Mouse (Mus musculus) layer of hippocampus, postnatal 14 days (tissue): ENCODE data around the gene Carm1. TPM values are rescaled to one million over a fixed set of nuclear protein-coding genes. Genes with fewer than 3 reads are reported as not detected.
"Not testable (repeated sequence)": the region's sequence is repeated elsewhere in the genome, so short reads cannot be mapped to it uniquely, and the experiment has no call there.

Experiments used
- DNase-seq, 2 experiments: peaks; one replicate each; pipeline ENCODE4 v3.0.0; 2021 to 2022; ENCODE audit warnings: low spot score in 2 of 2, mixed read lengths in 1 of 2
- long read RNA-seq, 2 experiments: library from polyadenylated mRNA; stranded (forward); transcript quantifications; one replicate each; pipeline ENCODE4 v2.0.0; 2021
- total RNA-seq, 2 experiments: library from RNA; stranded (reverse); gene quantifications; 2 replicates each; pipeline ENCODE4 v1.2.3; 2021

Carm1 gene
- total RNA-seq, result 10 to 100 TPM; 66.5 to 68.8 TPM
- long read RNA-seq, experiment 1, transcript Carm1-201 (16 exons, 3,220 nt), result major isoform, 51 of 70 reads
- long read RNA-seq, experiment 1, partial matches to known transcripts, result 2 of 70 reads
- long read RNA-seq, experiment 1, other reads (novel, unspliced or antisense), result 16 of 70 reads
- long read RNA-seq, experiment 2, transcript Carm1-201 (16 exons, 3,220 nt), result major isoform, 51 of 74 reads
- long read RNA-seq, experiment 2, partial matches to known transcripts, result 3 of 74 reads
- long read RNA-seq, experiment 2, other reads (novel, unspliced or antisense), result 16 of 74 reads

DNA sequence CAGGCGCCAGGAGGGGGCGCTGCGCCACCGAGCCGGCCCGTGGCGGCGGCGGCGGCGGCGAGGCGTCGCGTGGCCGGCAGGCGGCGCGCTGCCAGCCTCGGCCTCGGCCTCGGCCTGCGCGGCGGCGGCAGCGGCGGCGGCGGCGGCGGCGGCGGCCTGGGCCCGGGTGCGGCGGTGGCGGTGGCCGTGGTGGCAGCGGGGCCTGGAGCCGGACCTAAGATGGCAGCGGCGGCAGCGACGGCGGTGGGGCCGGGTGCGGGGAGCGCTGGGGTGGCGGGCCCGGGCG, at the start of gene Carm1:
Gene Carm1, plus strand, starts transcription at position 106 of the 286 bp plus-strand sequence.
- DNase-seq, result peak in 1 of 2 experiments; percentile 61

DNA sequence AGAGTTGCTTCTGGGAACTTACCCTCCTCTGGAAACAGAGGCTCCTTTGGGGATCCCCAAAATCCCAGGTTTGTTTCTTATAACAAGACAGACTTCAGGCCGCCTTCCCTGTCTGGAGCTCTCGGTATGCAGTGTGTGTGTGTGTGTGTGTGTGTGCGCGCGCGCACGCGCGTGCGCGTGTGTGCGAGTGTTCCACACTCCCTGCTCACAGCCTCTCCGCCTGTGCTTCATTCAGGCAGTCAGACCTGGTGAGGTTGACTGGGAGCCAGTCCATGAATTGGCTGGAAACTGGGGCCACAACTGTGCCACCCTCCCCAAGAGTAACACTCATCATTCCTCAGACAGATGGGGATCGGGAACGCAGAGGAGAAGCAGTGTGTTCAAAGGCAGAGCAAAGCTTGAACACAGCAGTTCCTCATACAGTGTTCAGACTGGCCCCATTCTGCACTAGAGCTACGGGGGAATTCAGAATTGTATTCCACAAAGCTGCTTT, 49.6 kb upstream of the Carm1 start:
- peak; percentile 40 to 45 for DNase-seq

DNA sequence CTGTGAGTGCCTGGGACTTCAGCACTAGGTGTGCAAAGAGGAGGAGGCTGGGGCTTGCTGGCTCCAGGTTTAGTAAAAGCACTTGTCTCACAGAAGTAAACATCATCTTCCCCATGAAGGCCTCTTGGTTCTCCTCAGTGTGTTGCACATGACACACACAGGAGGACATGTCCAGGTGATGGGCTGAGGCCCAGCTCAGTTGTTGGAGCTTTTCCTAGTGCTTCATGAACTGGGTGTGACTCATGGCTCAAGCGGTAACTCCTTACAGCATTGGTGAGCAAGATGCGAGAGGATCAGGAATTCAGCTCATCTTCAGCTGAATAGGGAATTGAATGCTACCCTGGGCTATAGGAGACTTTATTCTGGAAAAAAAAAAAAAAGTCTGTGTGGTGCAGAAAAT, 49.0 kb upstream of the Carm1 start:
- DNase-seq, result no peak

DNA sequence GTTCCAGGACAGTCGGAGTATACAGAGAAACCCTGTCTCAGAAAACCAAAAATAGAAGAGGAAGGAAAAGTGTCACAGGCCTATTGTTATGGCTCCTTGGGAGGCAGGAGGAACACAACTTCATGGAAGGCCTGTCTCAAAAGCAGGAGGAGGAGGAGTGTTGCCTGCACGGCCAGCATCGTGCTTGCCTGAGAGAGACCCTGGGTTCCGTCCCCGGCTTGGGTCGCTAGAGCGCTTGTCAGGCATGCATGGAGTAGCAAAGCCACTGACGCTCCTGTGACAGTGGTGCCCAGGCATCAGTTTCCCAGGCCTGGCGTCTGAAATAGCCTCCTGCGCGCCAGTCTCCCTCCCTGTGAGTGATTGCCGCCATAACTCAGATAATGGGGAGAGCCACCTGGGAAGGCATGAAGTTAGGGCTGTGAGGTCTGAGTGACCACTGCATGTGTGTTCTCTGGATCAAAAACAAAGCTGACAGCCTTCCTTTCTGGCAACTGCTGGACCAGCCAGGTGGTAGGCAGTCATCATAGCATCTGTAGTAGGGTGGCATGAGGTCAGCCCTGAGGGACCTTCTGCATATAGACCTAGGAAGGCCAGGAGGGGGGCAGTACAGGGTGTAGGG, 48.3 kb upstream of the Carm1 start:
- DNase-seq, result no peak

DNA sequence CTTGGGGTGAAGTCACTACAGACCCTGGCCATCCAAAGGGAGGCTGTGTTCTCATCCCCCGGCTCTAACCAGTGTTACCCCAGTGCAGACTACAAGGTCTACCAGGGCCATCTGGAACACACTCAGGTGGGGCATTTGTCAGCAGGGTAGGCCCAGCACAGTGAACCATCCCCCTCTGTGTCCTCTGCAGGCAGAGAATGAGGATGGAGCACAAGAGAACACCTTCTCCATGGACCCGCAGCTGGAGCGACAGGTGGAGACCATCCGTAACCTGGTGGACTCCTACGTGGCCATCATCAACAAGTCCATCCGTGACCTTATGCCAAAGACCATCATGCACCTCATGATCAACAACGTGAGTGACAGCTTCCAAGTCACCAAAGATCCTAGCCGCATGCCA, 43.3 kb upstream of the Carm1 start:
- no peak for DNase-seq

DNA sequence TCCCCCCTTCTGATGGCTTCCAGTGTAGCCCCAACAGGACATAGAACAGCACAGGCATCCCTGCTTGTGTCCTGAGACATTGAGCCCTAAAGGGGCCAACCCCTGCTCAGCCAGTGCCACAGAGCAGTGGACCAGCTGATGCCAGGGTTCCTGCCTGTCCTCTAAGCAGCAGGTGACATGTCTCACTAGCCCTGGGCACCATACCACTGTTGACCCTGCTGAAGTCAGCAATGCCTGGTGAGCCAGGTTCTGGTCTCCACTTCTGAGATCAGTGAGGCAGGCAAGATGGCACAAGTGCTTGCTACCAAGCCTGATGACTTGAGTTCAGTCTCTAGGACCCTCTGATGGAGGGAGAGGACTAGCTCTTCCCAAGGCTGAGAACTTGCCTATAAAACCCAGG, 40.9 kb upstream of the Carm1 start:
- no peak for DNase-seq

DNA sequence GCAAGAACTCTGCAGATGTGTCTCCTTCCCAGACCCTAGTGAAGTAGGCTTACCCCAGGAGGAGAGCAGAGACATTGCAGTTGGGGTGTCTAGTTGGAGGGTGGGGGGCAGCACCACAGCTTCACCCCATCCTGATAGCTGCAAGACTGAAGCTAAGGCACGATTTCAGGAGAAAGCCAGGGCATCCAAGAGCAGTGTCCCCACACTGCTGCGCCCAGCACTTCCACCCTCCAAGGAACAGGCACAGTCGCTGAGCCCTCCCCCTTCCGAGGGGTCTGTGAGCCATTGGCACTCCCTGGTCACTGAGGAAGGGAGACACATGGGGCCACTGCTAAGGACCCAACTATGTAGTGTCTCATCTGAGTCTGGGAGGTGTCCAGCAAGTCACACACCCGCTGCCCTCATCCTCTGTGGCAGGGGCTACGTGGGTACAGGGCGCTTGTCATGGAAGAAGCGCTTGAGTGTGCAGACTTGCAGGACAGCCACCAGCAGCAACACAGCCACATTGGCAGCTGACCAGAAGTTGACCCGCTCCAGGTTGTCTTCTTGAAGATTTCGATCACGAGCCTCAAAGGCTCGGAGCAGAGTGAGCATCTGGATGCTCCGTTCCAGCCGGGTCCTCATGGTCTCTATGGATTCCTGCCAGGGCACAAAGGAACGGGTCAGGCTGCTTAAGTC, 38.8 kb upstream of the Carm1 start:
- no peak for DNase-seq

DNA sequence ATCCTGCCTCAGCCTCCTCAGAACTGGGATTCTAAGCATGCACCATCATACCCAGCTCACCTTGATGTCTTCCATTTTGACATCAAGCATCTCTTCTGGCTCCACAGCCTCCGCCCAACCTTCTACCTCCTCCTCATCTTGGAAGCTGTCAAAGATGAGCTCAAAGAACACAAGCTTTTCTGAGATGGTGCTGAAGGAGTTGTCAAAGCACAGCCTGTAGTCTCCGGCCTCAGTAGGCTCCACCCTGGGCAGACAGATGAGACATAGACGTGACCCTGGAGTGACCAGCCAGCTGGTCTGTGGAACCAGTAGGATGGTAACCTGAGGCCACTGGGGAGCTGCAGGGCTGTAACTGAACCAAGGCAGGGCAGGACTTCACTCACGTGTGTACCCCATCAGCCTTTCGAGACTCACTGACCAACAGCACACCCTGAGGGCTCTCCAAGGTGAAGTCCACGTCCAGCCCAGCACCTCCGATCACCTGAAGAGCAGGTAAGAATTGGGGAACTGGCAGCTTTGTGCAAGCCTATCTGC, 37.8 kb upstream of the Carm1 start:
- no peak for DNase-seq

DNA sequence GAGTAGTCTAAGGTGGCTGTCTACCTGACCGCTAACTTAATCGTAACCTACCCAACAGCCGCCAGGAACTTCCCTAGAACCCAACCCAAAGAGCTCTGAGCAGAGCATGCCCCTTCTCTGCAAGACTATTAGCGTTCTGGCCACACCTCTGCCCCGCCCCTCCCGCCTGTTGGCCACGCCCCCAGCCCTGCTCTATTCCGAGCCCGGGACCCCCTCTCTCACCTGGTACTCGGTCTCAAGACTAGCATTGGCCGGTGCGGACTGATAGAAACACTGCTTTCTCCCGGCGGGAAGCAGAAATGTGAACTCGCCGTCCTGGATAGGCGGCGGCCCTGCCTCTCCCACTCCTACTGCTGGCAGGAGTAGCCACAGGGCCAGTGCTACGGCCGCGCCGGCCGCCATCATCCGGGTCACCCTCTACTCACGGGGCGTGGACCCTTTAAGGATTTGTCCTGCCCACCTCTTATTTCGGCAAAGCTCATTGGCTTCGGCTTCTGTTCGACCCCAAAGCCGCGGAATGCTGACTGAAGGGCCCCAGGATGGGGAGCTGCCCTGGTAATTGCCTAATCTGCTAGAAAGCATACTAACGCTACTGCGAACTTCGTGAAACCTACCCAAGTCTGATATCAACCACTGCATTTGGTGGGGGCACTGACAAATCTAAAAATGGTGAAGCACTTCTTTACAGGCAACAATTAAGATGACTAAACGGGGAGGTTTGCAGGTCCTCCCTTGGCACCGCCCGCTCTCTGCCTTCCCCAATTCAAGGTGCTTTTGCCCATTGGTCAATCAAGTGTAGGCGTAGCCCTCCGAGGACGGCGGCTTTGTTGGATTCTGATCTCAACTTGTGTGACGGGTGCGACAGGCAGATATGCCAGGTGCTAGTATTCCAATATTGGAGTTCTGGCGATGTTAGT, 36.7 kb upstream of the Carm1 start, which contains the start of gene Tmed1:
Gene Tmed1, minus strand, starts transcription at position 481 of the 917 bp plus-strand sequence.
- peak; percentile 96 for DNase-seq

DNA sequence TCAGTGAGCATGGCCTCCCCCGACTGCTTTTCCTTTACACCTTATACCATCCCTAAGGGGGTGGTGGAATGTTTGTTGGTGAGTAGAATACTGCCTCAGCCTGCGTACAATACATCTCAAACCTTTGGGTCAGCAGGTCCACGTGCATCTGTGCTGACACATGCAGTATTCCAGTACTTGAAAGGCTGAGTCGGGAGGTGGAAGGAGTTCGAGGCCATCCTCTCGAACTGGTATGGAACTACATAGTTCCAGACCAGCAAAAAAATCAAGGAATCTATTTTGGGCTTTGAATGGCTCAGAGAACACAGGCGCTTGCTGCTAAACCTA, 36.0 kb upstream of the Carm1 start:
- no peak for DNase-seq

DNA sequence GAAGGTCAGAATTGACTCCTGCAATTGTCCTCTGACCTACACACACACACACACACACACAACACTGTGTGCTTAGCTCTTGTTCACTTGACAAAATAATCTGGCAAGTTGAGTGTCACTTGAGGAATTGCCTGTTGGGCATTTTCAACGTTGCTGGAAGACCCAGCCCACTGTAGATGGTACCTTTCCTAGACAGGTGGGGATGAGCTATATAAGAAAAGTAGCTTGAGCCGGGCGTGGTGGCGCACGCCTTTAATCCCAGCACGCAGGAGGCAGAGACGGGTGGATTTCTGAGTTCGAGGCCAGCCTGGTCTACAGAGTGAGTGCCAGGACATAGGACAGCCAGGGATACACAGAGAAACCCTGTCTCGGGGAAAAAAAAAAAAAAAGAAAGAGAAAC, 35.6 kb upstream of the Carm1 start:
- no peak for DNase-seq

DNA sequence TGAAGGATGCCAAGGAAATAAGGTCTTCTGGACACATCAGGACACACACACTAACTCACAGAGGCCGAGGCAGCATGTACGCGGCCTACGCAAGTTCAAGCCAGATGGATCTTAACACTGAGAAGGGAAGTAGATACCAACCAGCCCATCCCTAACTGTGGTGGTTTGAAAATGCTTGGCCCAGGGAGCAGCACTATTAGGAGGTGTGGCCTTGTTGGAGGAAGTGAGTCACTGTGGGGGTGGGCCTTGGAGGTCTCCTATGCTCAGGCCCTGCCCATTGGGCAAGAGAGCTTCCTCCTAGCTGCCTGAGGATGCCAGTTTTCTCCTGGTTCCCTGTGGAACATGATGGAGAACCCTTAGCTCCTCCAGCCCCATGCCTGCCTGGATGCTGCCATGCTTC, 33.2 kb upstream of the Carm1 start:
- no peak for DNase-seq

DNA sequence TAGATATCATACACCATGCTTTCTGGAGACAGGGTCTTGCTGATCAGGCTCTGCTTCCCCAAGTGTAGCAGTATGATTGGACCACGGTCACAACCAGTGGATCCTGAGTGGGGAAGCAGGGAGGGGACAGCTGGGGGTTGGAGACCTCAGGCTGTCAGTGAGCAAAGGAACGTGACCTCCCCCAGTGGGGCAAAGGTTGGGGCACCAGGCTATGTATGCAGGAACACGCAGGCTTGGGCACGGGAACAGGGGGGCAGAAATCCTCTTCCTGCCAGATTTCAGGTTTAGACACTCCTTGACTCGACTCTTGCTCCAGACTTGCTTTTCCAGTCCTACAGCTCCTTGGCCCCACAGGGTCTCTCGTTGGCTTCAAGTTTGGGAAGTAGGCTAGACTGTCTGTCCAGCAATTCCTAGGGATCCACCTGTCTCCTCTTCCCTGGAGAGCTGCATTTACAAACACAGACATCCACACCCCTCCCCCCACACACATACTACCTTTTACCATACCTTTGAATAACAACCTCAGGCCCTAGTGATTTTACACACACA, 28.7 kb upstream of the Carm1 start:
- DNase-seq, result no peak

DNA sequence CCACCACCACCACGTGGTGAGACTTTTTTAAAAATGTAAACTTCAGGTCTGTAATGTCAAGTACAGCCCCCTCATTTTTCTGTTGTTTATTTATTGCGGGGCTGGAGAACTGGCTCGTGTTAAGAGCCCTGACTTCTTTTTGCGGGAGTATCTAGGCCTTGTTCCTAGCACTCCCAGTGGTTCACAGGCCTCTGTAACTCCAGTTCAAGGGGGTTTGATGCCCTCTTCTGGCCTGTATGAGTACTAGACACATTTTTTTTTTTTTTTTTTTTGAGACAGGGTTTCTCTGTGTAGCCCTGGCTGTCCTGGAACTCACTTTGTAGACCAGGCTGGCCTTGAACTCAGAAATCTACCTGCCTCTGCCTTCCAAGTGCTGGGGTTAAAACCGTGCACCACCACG, 28.0 kb upstream of the Carm1 start:
- DNase-seq, result not testable (repeated sequence)

DNA sequence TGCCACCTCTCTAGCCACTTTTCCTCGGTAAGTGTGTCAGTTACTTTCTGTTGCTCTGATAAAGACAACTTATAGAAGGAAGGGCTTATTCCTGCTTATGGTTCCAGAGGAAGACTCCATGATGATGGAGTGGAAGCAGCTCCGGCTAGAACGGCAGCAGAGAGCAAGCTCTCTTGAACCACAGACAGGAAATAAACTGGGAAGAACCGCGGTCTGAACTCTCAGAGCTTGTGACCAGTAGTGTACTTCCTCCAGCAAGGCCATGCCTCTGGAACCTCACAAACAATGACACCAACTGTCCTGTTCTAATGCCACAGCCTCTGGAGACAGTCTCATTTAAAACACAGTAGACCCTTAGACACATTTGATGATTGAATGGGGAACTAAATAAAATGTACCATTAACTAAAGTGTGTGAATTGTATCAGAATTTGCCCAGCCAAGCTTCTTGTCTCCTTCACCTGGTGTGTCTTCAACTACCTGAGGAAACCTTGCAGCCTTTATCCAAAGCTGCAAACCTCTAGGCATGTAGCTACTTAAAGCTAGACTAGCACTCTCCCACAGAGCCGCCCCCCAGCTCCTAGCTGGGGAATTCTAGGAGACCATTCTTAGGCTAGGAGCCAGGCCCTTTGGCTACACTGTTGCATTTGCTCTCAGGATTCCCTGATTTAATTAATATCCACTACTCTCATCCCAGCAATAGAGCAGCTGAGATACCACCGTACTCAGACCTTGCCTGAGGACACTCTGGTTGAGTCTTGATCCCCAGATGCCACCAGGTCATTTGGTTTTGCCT, 21.4 kb upstream of the Carm1 start:
- DNase-seq, result no peak

DNA sequence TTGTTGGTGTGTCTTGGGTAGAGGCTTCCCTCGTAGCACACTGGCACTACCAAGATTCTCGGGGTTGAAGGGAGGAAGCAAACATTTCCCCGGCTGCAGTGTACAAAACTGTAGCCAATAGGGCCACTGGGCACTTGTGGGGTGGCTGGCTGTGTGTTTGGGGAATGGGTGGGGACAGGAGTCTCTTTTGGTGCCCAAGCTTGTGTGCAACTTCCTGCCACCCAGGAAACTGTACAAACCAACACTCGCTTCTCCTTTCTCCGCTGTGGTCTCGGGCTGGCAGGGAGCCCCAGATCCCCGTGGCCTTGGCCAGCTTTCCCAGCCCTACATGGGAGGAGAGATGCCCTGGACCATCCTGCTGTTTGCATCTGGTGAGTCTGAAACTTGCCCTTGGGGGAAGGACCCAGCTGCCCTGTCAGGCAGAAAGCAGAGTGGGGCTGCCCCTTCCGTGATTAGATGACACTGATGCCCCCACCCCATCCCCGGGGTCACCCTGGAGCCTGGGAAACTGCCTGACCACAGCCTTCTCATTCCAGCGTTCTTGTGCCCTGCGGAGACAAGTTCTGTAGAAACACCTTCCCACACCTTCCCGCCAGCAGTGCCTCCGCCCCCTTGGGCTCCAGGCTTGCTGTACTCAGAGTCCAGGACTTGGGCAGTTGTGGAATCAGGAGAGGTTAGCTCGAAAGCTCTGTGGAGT, 20.6 kb upstream of the Carm1 start, which contains the start of gene AB124611:
Gene AB124611, plus strand, starts transcription at position 240 of the 697 bp plus-strand sequence.
- DNase-seq, result no peak

DNA sequence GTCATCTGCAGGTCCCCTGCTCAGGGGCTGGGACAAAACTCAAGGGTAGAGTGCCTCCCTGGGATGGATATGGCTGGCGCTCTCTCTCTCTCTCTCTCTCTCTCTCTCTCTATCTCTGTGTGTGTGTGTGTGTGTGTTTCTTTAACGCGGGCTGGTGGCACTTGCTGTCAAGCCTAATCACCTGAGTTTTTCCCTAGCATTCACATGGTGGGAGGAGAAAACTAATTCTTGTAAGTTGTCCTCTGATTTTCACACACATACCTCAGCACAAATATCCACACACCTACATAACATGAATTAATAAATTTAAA, 20.1 kb upstream of the Carm1 start:
- no peak for DNase-seq

DNA sequence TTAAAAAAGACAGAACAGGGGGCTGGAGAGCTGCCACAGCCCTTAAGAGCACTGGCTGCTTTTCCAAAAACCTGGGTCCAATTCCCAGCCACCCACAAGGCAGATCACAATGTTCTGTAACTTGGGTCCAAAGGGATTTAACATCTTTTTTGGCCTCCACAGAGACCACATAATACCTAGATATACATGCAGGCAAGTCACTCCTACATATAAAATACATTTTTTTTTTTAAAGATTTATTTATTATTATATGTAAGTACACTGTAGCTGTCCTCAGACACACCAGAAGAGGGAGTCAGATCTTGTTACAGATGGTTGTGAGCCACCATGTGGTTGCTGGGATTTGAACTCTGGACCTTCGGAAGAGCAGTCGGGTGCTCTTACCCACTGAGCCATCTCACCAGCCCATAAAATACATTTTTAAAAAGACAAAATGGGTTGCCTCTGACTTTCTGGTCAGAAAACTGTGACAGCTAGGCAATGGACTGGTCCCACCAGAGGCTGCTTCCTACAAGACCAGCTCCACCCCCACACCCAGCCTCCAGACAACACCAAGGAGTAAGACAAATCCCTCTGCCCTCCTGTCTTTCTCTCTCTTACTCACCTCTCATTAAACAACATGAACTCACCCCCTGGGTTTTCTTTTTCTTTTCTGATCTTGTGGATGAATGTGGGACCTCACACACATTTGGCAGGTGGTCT, 19.4 kb upstream of the Carm1 start:
- no peak for DNase-seq

DNA sequence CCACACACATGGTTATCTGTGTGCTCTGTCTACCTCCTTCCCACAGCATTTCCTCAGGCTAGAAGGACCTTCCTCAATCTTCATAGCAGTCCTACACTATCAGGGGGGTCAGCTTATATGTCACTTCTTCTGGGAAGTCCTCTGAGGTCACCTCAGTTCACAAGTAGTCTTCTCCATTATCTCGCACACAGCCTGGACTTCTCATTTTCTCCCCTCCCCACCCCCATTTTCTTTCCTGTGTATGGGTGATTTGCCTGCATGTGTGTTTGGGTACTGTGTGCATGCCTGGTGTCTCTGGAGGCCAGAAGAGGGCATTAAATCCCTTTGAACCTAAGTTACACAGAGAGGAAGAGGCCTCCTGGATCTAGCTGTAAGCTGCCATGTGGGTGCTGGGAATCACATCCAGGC, 18.8 kb upstream of the Carm1 start:
- no peak for DNase-seq
